Mouse (Mus musculus): Measurements from ENCODE around the gene Slc12a5. TPM values are rescaled to one million over a fixed set of nuclear protein-coding genes. Genes with fewer than 3 reads are reported as not detected.

The Slc12a5 gene
- polyA plus RNA-seq, 1 experiment from 2014 or later, result 0.55 TPM

- WGBS, result 12% methylated on average over 49 of the region's 49 CpGs
- DNase-seq (ENCODE audit: low spot score) (no peak), ATAC-seq (replicated peaks; ENCODE audit: low FRiP score) (no peak)
- H3K4me2 ChIP-seq, result peak overlapping the region; percentile 55
- no peak overlapping the region for H3K27ac ChIP-seq (ENCODE audit: low read depth, low read length)
- H3K9me3 ChIP-seq (ENCODE audit: control insufficient read depth, low read length), result no peaks in the 10 kb centered on the region
- 0 out of 2 replicates have a peak, but pooled peaks cover 2% of the 10 kb centered on the region for H3K4me1 ChIP-seq (replicated peaks; ENCODE audit: control insufficient read depth, insufficient read depth, low read length)
- H3K36me3 ChIP-seq (ENCODE audit: control insufficient read depth, insufficient read depth, low read length), result peaks cover 17% of the 10 kb centered on the region
- peak overlapping the region; percentile 29 for H3K4me3 ChIP-seq (ENCODE audit: low read depth, low read length)
- H3K27me3 ChIP-seq (replicated peaks; ENCODE audit: control insufficient read depth, insufficient read depth, low read length), result peaks cover 50% of the 10 kb centered on the region
- no peak overlapping the region for H3K9ac ChIP-seq (ENCODE audit: low read depth, low read length)
Observed at GRCm38 (mm10) chr2:164996848-164997720, 36.5 kb downstream of the Slc12a5 start.

GRCm38 (mm10) chr2:164997721-164998428 is 37.3 kb downstream of the Slc12a5 start:
- peaks cover 50% of the 10 kb centered on the region for H3K27me3 ChIP-seq (replicated peaks; ENCODE audit: control insufficient read depth, insufficient read depth, low read length)
- DNase-seq (ENCODE audit: low spot score), result no peak
- WGBS, result 4% methylated on average over 51 of the region's 52 CpGs
- no peak overlapping the region for H3K9ac ChIP-seq (ENCODE audit: low read depth, low read length)
- ATAC-seq (replicated peaks; ENCODE audit: low FRiP score), result no peak
- 0 out of 2 replicates have a peak, but pooled peaks cover 2% of the 10 kb centered on the region for H3K4me1 ChIP-seq (replicated peaks; ENCODE audit: control insufficient read depth, insufficient read depth, low read length)
- peak overlapping the region; percentile 29 for H3K4me3 ChIP-seq (ENCODE audit: low read depth, low read length)
- no peaks in the 10 kb centered on the region for H3K9me3 ChIP-seq (ENCODE audit: control insufficient read depth, low read length)
- peak overlapping the region; percentile 55 for H3K4me2 ChIP-seq
- peaks cover 23% of the 10 kb centered on the region for H3K36me3 ChIP-seq (ENCODE audit: control insufficient read depth, insufficient read depth, low read length)
- H3K27ac ChIP-seq (ENCODE audit: low read depth, low read length), result no peak overlapping the region

GRCm38 (mm10) chr2:165001958-165002357 is 41.4 kb downstream of the Slc12a5 start:
- 89% methylated on average over 13 of the region's 13 CpGs for WGBS
- DNase-seq (ENCODE audit: low spot score) (no peak), ATAC-seq (replicated peaks; ENCODE audit: low FRiP score) (no peak)
- no peaks in the 10 kb centered on the region for H3K9me3 ChIP-seq (ENCODE audit: control insufficient read depth, low read length)
- H3K4me3 ChIP-seq (ENCODE audit: low read depth, low read length), result no peak overlapping the region
- H3K27ac ChIP-seq (ENCODE audit: low read depth, low read length), result no peak overlapping the region
- 0 out of 2 replicates have a peak, but pooled peaks cover 2% of the 10 kb centered on the region for H3K4me1 ChIP-seq (replicated peaks; ENCODE audit: control insufficient read depth, insufficient read depth, low read length)
- H3K27me3 ChIP-seq (replicated peaks; ENCODE audit: control insufficient read depth, insufficient read depth, low read length), result peaks cover 28% of the 10 kb centered on the region
- peaks cover 42% of the 10 kb centered on the region for H3K36me3 ChIP-seq (ENCODE audit: control insufficient read depth, insufficient read depth, low read length)
- no peak overlapping the region for H3K9ac ChIP-seq (ENCODE audit: low read depth, low read length)
- H3K4me2 ChIP-seq, result no peak overlapping the region

GRCm38 (mm10) chr2:165003108-165003507 is 42.5 kb downstream of the Slc12a5 start:
- no peak for ATAC-seq (replicated peaks; ENCODE audit: low FRiP score)
- WGBS, result 91% methylated on average over 3 of the region's 3 CpGs

GRCm38 (mm10) chr2:165004237-165004636 is 43.6 kb downstream of the Slc12a5 start:
- Histone ChIP-seq H3K36me3 (ENCODE audit: control insufficient read depth, insufficient read depth, low read length) (peaks cover 61% of the 10 kb centered on the region), H3K27me3 (replicated peaks; ENCODE audit: control insufficient read depth, insufficient read depth, low read length) (peaks cover 6% of the 10 kb centered on the region; the same call in 1 of the 2 replicates), H3K4me1 (replicated peaks; ENCODE audit: control insufficient read depth, insufficient read depth, low read length) (no peaks in the 10 kb centered on the region), H3K27ac (ENCODE audit: low read depth, low read length) (no peak overlapping the region), H3K4me2 (no peak overlapping the region), H3K4me3 (ENCODE audit: low read depth, low read length) (no peak overlapping the region), H3K9me3 (ENCODE audit: control insufficient read depth, low read length) (no peaks in the 10 kb centered on the region), H3K9ac (ENCODE audit: low read depth, low read length) (no peak overlapping the region)
- WGBS, result 88% methylated on average over 10 of the region's 10 CpGs
- DNase-seq (ENCODE audit: low spot score) (no peak), ATAC-seq (replicated peaks; ENCODE audit: low FRiP score) (no peak)

More at GRCm38 (mm10) chr2:165003108-165003507, 42.5 kb downstream of the Slc12a5 start:
- Histone ChIP-seq H3K9me3 (ENCODE audit: control insufficient read depth, low read length) (no peaks in the 10 kb centered on the region), H3K9ac (ENCODE audit: low read depth, low read length) (no peak overlapping the region), H3K36me3 (ENCODE audit: control insufficient read depth, insufficient read depth, low read length) (peaks cover 50% of the 10 kb centered on the region), H3K4me2 (no peak overlapping the region), H3K27ac (ENCODE audit: low read depth, low read length) (no peak overlapping the region), H3K27me3 (replicated peaks; ENCODE audit: control insufficient read depth, insufficient read depth, low read length) (peaks cover 16% of the 10 kb centered on the region), H3K4me1 (replicated peaks; ENCODE audit: control insufficient read depth, insufficient read depth, low read length) (no peaks in the 10 kb centered on the region), H3K4me3 (ENCODE audit: low read depth, low read length) (no peak overlapping the region)
- DNase-seq (ENCODE audit: low spot score), result no peak

- Histone ChIP-seq H3K4me1 (replicated peaks; ENCODE audit: control insufficient read depth, insufficient read depth, low read length) (no peaks in the 10 kb centered on the region), H3K9ac (ENCODE audit: low read depth, low read length) (no peak overlapping the region), H3K4me2 (no peak overlapping the region), H3K9me3 (ENCODE audit: control insufficient read depth, low read length) (no peaks in the 10 kb centered on the region), H3K4me3 (ENCODE audit: low read depth, low read length) (no peak overlapping the region), H3K27ac (ENCODE audit: low read depth, low read length) (no peak overlapping the region), H3K27me3 (replicated peaks; ENCODE audit: control insufficient read depth, insufficient read depth, low read length) (no peaks in the 10 kb centered on the region), H3K36me3 (ENCODE audit: control insufficient read depth, insufficient read depth, low read length) (peaks cover 67% of the 10 kb centered on the region)
- no peak for ATAC-seq (replicated peaks; ENCODE audit: low FRiP score)
- WGBS, result 83% methylated on average over 4 of the region's 4 CpGs
- DNase-seq (ENCODE audit: low spot score), result no peak
Observed at GRCm38 (mm10) chr2:165006813-165007212, 46.2 kb downstream of the Slc12a5 start.

- H3K4me2 ChIP-seq, result no peak overlapping the region
- H3K4me3 ChIP-seq (ENCODE audit: low read depth, low read length), result no peak overlapping the region
- H3K36me3 ChIP-seq (ENCODE audit: control insufficient read depth, insufficient read depth, low read length), result peaks cover 63% of the 10 kb centered on the region
- H3K9me3 ChIP-seq (ENCODE audit: control insufficient read depth, low read length), result no peaks in the 10 kb centered on the region
- no peak overlapping the region for H3K27ac ChIP-seq (ENCODE audit: low read depth, low read length)
- no peak for ATAC-seq (replicated peaks; ENCODE audit: low FRiP score)
- H3K9ac ChIP-seq (ENCODE audit: low read depth, low read length), result no peak overlapping the region
- H3K4me1 ChIP-seq (replicated peaks; ENCODE audit: control insufficient read depth, insufficient read depth, low read length), result no peaks in the 10 kb centered on the region
- 95% methylated on average over 1 of the region's 1 CpGs for WGBS
- no peak for DNase-seq (ENCODE audit: low spot score)
- no peaks in the 10 kb centered on the region for H3K27me3 ChIP-seq (replicated peaks; ENCODE audit: control insufficient read depth, insufficient read depth, low read length)
Observed at GRCm38 (mm10) chr2:165007986-165008385, 47.4 kb downstream of the Slc12a5 start.

- Histone ChIP-seq H3K4me1 (replicated peaks; ENCODE audit: control insufficient read depth, insufficient read depth, low read length) (no peaks in the 10 kb centered on the region), H3K9ac (ENCODE audit: low read depth, low read length) (no peak overlapping the region), H3K36me3 (ENCODE audit: control insufficient read depth, insufficient read depth, low read length) (peaks cover 52% of the 10 kb centered on the region), H3K9me3 (ENCODE audit: control insufficient read depth, low read length) (no peaks in the 10 kb centered on the region), H3K27ac (ENCODE audit: low read depth, low read length) (no peak overlapping the region), H3K4me3 (ENCODE audit: low read depth, low read length) (no peak overlapping the region), H3K4me2 (no peak overlapping the region), H3K27me3 (replicated peaks; ENCODE audit: control insufficient read depth, insufficient read depth, low read length) (no peaks in the 10 kb centered on the region)
- ATAC-seq (replicated peaks; ENCODE audit: low FRiP score) (no peak), DNase-seq (ENCODE audit: low spot score) (no peak)
- WGBS, result 96% methylated on average over 14 of the region's 14 CpGs
Observed at GRCm38 (mm10) chr2:165009161-165009560, 48.6 kb downstream of the Slc12a5 start.
